Mouse (Mus musculus) G1E (cell line): ENCODE data around the gene Surf2.

Source experiments
- CTCF ChIP-seq: IDR thresholded peaks from 2 replicates; pipeline ENCODE4 v1.5.1; 2012; ENCODE audit warnings: low read depth, low read length, inconsistent platforms, mixed read lengths
- GATA1 ChIP-seq: IDR thresholded peaks from 2 replicates; pipeline ENCODE4 v1.6.1; 2012; ENCODE audit warnings: borderline replicate concordance, low read length, inconsistent platforms, mixed read lengths

GRCm38 (mm10) chr2:26950411-26950810 is 34.2 kb downstream of the Surf2 start:
- no peak for TF ChIP-seq CTCF
- no peak for TF ChIP-seq GATA1
